Mouse (Mus musculus): ENCODE data around the gene 9130230L23Rik.
A peak's percentile ranks its signal among the peaks of the same experiment; 100 is the strongest.

The 9130230L23Rik gene

GRCm38 (mm10) chr5:65954130-65955080 lies 49.7 kb downstream of the 9130230L23Rik start:
- DNase-seq (ENCODE audit: low read depth, low spot score): no peak

GRCm38 (mm10) chr5:65951513-65951909 lies 52.6 kb downstream of the 9130230L23Rik start:
- DNase-seq (ENCODE audit: low read depth, low spot score): no peak

GRCm38 (mm10) chr5:65950679-65951512 lies 53.2 kb downstream of the 9130230L23Rik start:
- no peak for DNase-seq (ENCODE audit: low read depth, low spot score)

- no peak for DNase-seq (ENCODE audit: low read depth, low spot score)
These were observed 53.8 kb downstream of the 9130230L23Rik start for GRCm38 (mm10) chr5:65950236-65950635.

- DNase-seq (ENCODE audit: low read depth, low spot score): no peak
These were observed 54.3 kb downstream of the 9130230L23Rik start for GRCm38 (mm10) chr5:65949822-65950221.

GRCm38 (mm10) chr5:65941145-65941544 lies 62.9 kb downstream of the 9130230L23Rik start:
- DNase-seq (ENCODE audit: low read depth, low spot score): no peak

GRCm38 (mm10) chr5:65937998-65938715 lies 65.9 kb downstream of the 9130230L23Rik start:
- peak; percentile 52 for DNase-seq (ENCODE audit: low read depth, low spot score)

GRCm38 (mm10) chr5:65937011-65937726 lies 66.9 kb downstream of the 9130230L23Rik start:
- DNase-seq (ENCODE audit: low read depth, low spot score): no peak

- no peak for DNase-seq (ENCODE audit: low read depth, low spot score)
These were observed 69.3 kb downstream of the 9130230L23Rik start, which contains the start of gene Chrna9 for GRCm38 (mm10) chr5:65934783-65935182. TSS of gene Chrna9 (plus strand) at chr5:65934921.

- no peak for DNase-seq (ENCODE audit: low read depth, low spot score)
These were observed 70.3 kb downstream of the 9130230L23Rik start for GRCm38 (mm10) chr5:65933764-65934163.

GRCm38 (mm10) chr5:65933258-65933657 lies 70.8 kb downstream of the 9130230L23Rik start:
- no peak for DNase-seq (ENCODE audit: low read depth, low spot score)

GRCm38 (mm10) chr5:65930171-65930570 lies 73.9 kb downstream of the 9130230L23Rik start:
- no peak for DNase-seq (ENCODE audit: low read depth, low spot score)

Measured in retina, adult 2 months (tissue).